9 mouse cellular contexts compared by ENCODE assay signal in genomic region chr10:50902741-50903715, GRCm38 (mm10). TPM values are rescaled to one million over a fixed set of nuclear protein-coding genes. Genes with fewer than 3 reads are reported as not detected.
DNase-seq lines count a peak whose midpoint lies in the region; ATAC-seq lines count a peak whose summit lies in the region.
"Had no signal": no experiment of that assay in that cellular context is flagged by ENCODE, and none has a peak within 500 bp of the region (broad histone marks: within the 10 kb centered on the region; RNA-seq: fewer than 3 reads in every experiment).

No protein-coding gene starts in this region.

- WGBS in embryonic facial prominence, embryonic 15.5 days: 1% methylated on average over 43 of the region's 43 CpGs
- under 1% methylated on average over 43 of the region's 43 CpGs for WGBS in neural tube, embryonic 13.5 days

- no peak overlapping the region for H3K27ac ChIP-seq in embryonic facial prominence, embryonic 15.5 days (replicated peaks)
- no peak overlapping the region for H3K27ac ChIP-seq in neural tube, embryonic 13.5 days (replicated peaks)

- H3K4me1 ChIP-seq in embryonic facial prominence, embryonic 15.5 days: peaks cover 20% of the 10 kb centered on the region
- H3K4me1 ChIP-seq in neural tube, embryonic 13.5 days (replicated peaks): peaks cover 12% of the 10 kb centered on the region

- no peaks in the 10 kb centered on the region for H3K9me3 ChIP-seq in embryonic facial prominence, embryonic 15.5 days (replicated peaks)
- no peaks in the 10 kb centered on the region for H3K9me3 ChIP-seq in neural tube, embryonic 13.5 days

- ATAC-seq in embryonic facial prominence, embryonic 15.5 days (ENCODE audit: insufficient number of reproducible peaks, low FRiP score, low TSS enrichment, low read depth): no peak
- ATAC-seq in neural tube, embryonic 13.5 days (ENCODE audit: low read depth): no peak
- no peak for ATAC-seq in CD4-positive, CD25-positive, alpha-beta regulatory T cell, adult 4 months

- no peaks in the 10 kb centered on the region for H3K36me3 ChIP-seq in embryonic facial prominence, embryonic 15.5 days
- H3K36me3 ChIP-seq in neural tube, embryonic 13.5 days: no peaks in the 10 kb centered on the region

- peak overlapping the region; percentile 11; the same call in 1 of the 2 replicates for H3K4me3 ChIP-seq in embryonic facial prominence, embryonic 15.5 days (replicated peaks)
- 0 out of 2 replicates have a peak overlapping the region, but pooled peaks have one; percentile 2 for H3K4me3 ChIP-seq in neural tube, embryonic 13.5 days

- peak overlapping the region; percentile 17; the same call in 1 of the 2 replicates for H3K4me2 ChIP-seq in embryonic facial prominence, embryonic 15.5 days (replicated peaks)
- H3K4me2 ChIP-seq in neural tube, embryonic 13.5 days: peak overlapping the region; percentile 0; the same call in 1 of the 2 replicates

- H3K9ac ChIP-seq in embryonic facial prominence, embryonic 15.5 days: no peak overlapping the region
- H3K9ac ChIP-seq in neural tube, embryonic 13.5 days: no peak overlapping the region

- H3K27me3 ChIP-seq in embryonic facial prominence, embryonic 15.5 days: peaks cover 88% of the 10 kb centered on the region
- H3K27me3 ChIP-seq in neural tube, embryonic 13.5 days: peaks cover 95% of the 10 kb centered on the region

- peak; percentile 19 for DNase-seq in heart, postnatal 4 days
- DNase-seq in heart, adult 11 months: no peak
- DNase-seq in kidney, adult 9 months: peak; percentile 88
- no peak for DNase-seq in gastrocnemius, postnatal 25 days
- DNase-seq in layer of hippocampus, postnatal 36 days: no peak

RNA-seq across cellular contexts. Expression of gene Sim1, which starts 8.5 kb away (rescaled TPM):
- total RNA-seq in heart, postnatal 4 days (2021): not detected
- 0.83 and 1.6 TPM in 2 replicates for polyA plus RNA-seq in embryonic facial prominence, embryonic 15.5 days (2015; fragmentation: Nextera tagmentation; extraction: Ambion mirVana)
- polyA plus RNA-seq in neural tube, embryonic 13.5 days (2015; fragmentation: Nextera tagmentation; extraction: Ambion mirVana): 1.3 and 1.8 TPM in 2 replicates
- under 1 TPM; 0.18 to 0.64 TPM for total RNA-seq in gastrocnemius, postnatal 25 days (2021)
- not detected for polyA plus RNA-seq in CD4-positive, CD25-positive, alpha-beta regulatory T cell, adult 4 months (2017; shearing (Covaris generic))
- total RNA-seq in layer of hippocampus, postnatal 36 days (2021): not detected
- polyA plus RNA-seq: cerebellum, adult 2 months had no signal

Comparison
In these comparisons a context has a peak if more than half of its experiments do, and no peak if none do; other contexts are left out.
1. DNase-seq: peak in heart, postnatal 4 days (single experiment) and kidney, adult 9 months (single experiment); none in heart, adult 11 months (single experiment), gastrocnemius, postnatal 25 days (single experiment) and layer of hippocampus, postnatal 36 days (0 of 2).